Mouse (Mus musculus): ENCODE data around the gene Cst9. TPM values are rescaled to one million over a fixed set of nuclear protein-coding genes. Genes with fewer than 3 reads are reported as not detected.

Gene Cst9
- polyA plus RNA-seq (2014; fragmentation: Illumina TruSeq; extraction: RNeasy Lipid Tissue Mini Kit (QIAGEN cat#74804); ENCODE audit: low read depth, low replicate concordance) = 6.0 TPM

GRCm38 (mm10) chr2:148834912-148835311 is at the start of gene Cst9:
TSS of gene Cst9 (plus strand) at chr2:148835147.

GRCm38 (mm10) chr2:148789142-148789541 is 45.8 kb upstream of the Cst9 start, which contains the start of gene Cst12:
TSS of gene Cst12 (plus strand) at chr2:148789361.

GRCm38 (mm10) chr2:148798485-148798884 is 36.5 kb upstream of the Cst9 start, which contains the start of gene Cst8:
TSS of gene Cst8 (plus strand) at chr2:148798785.

GRCm38 (mm10) chr2:148819909-148820308 is 15.0 kb upstream of the Cst9 start, which contains the start of gene Cst13:
TSS of gene Cst13 (plus strand) at chr2:148820081.

GRCm38 (mm10) chr2:148864966-148865365 is 30.0 kb downstream of the Cst9 start, which contains the start of gene 9230104L09Rik:
TSS of gene 9230104L09Rik (minus strand) at chr2:148865038.

GRCm38 (mm10) chr2:148875335-148875811 is 40.4 kb downstream of the Cst9 start, which contains the start of gene Cst3:
TSS of gene Cst3 (minus strand) at chr2:148875692.

Other genes with a start within 250 kb of the Cst9 start
- gene Nxt1, start 162.5 kb upstream of the Cst9 start, polyA plus RNA-seq (2014; fragmentation: Illumina TruSeq; extraction: RNeasy Lipid Tissue Mini Kit (QIAGEN cat#74804); ENCODE audit: low read depth, low replicate concordance) = 17.5 TPM
- gene Gzf1, start 154.1 kb upstream of the Cst9 start, polyA plus RNA-seq (2014; fragmentation: Illumina TruSeq; extraction: RNeasy Lipid Tissue Mini Kit (QIAGEN cat#74804); ENCODE audit: low read depth, low replicate concordance) = 27.8 TPM
- 2.4 TPM for gene Napb, start 102.7 kb upstream of the Cst9 start, polyA plus RNA-seq (2014; fragmentation: Illumina TruSeq; extraction: RNeasy Lipid Tissue Mini Kit (QIAGEN cat#74804); ENCODE audit: low read depth, low replicate concordance)
- 3.9 TPM for gene Cstl1, start 84.8 kb upstream of the Cst9 start, polyA plus RNA-seq (2014; fragmentation: Illumina TruSeq; extraction: RNeasy Lipid Tissue Mini Kit (QIAGEN cat#74804); ENCODE audit: low read depth, low replicate concordance)
- 3,449 TPM for gene Cst11, start 63.6 kb upstream of the Cst9 start, polyA plus RNA-seq (2014; fragmentation: Illumina TruSeq; extraction: RNeasy Lipid Tissue Mini Kit (QIAGEN cat#74804); ENCODE audit: low read depth, low replicate concordance)
- gene 8030411F24Rik, start 53.1 kb upstream of the Cst9 start, polyA plus RNA-seq (2014; fragmentation: Illumina TruSeq; extraction: RNeasy Lipid Tissue Mini Kit (QIAGEN cat#74804); ENCODE audit: low read depth, low replicate concordance) = 2.1 TPM
- gene Cst12, start 45.8 kb upstream of the Cst9 start, polyA plus RNA-seq (2014; fragmentation: Illumina TruSeq; extraction: RNeasy Lipid Tissue Mini Kit (QIAGEN cat#74804); ENCODE audit: low read depth, low replicate concordance) = 1,050 TPM
- 1,348 TPM for gene Cst8, start 36.4 kb upstream of the Cst9 start, polyA plus RNA-seq (2014; fragmentation: Illumina TruSeq; extraction: RNeasy Lipid Tissue Mini Kit (QIAGEN cat#74804); ENCODE audit: low read depth, low replicate concordance)
- gene Cst13, start 15.1 kb upstream of the Cst9 start, polyA plus RNA-seq (2014; fragmentation: Illumina TruSeq; extraction: RNeasy Lipid Tissue Mini Kit (QIAGEN cat#74804); ENCODE audit: low read depth, low replicate concordance) = 1.9 TPM
- gene 9230104L09Rik, start 29.9 kb downstream of the Cst9 start, polyA plus RNA-seq (2014; fragmentation: Illumina TruSeq; extraction: RNeasy Lipid Tissue Mini Kit (QIAGEN cat#74804); ENCODE audit: low read depth, low replicate concordance) = 3,447 TPM
- 1,162 TPM for gene Cst3, start 40.5 kb downstream of the Cst9 start, polyA plus RNA-seq (2014; fragmentation: Illumina TruSeq; extraction: RNeasy Lipid Tissue Mini Kit (QIAGEN cat#74804); ENCODE audit: low read depth, low replicate concordance)
- gene Gm1330, start 168.1 kb downstream of the Cst9 start, polyA plus RNA-seq (2014; fragmentation: Illumina TruSeq; extraction: RNeasy Lipid Tissue Mini Kit (QIAGEN cat#74804); ENCODE audit: low read depth, low replicate concordance) = not detected
- gene Gm10750, start 182.1 kb downstream of the Cst9 start, polyA plus RNA-seq (2014; fragmentation: Illumina TruSeq; extraction: RNeasy Lipid Tissue Mini Kit (QIAGEN cat#74804); ENCODE audit: low read depth, low replicate concordance) = not detected

Data from adipose tissue, adult 10 weeks (tissue).